Mouse (Mus musculus) cerebellum, postnatal 10 days (tissue): Measurements from ENCODE around the gene C1qtnf9.
A peak's percentile ranks its signal among the peaks of the same experiment; 100 is the strongest.

ENCODE experiments used
- DNase-seq, 2 experiments: peaks; one replicate each; pipeline ENCODE4 v3.0.0; 2021; ENCODE audit warnings: mixed read lengths in 2 of 2

C1qtnf9 gene

DNA sequence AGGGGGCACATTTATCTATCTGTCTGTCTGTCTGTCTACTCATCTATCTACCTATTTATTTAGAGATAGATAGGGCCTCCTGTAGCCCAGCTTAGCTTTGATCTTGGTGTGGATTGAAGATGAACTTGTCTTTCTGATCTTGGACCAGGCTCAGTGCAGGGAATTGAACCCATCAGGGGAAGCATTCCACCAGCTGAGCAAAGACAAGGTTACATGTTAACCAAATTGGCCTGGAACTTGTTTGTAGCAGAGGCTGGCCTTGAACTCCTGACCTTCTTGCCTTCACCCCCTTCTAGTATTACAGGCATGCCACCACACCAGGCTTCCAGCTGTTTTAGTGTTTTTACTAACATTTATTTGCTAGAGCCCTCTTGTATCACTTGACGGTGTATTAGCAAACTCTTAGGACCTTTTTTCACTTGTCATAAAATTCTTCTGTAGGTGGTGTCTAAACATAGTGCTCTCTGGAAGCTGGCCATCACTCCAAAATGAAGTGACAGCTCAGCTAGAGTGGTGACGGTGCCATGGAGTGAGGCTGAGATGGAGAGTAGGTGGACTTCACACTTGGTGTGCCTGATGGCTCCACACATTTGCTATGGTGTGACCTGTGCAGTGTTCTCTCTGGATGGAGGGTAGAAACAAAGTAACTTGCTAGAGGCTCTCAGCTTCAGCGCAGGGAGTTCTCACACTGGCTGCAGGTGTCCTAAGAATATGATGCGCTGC, 28.8 kb downstream of the C1qtnf9 start:
- DNase-seq, result no peak

GRCm38 (mm10) chr14:60797596-60797995, 29.7 kb downstream of the C1qtnf9 start:
- DNase-seq, result no peak

GRCm38 (mm10) chr14:60798721-60799120, 30.8 kb downstream of the C1qtnf9 start:
- DNase-seq, result no peak

DNA sequence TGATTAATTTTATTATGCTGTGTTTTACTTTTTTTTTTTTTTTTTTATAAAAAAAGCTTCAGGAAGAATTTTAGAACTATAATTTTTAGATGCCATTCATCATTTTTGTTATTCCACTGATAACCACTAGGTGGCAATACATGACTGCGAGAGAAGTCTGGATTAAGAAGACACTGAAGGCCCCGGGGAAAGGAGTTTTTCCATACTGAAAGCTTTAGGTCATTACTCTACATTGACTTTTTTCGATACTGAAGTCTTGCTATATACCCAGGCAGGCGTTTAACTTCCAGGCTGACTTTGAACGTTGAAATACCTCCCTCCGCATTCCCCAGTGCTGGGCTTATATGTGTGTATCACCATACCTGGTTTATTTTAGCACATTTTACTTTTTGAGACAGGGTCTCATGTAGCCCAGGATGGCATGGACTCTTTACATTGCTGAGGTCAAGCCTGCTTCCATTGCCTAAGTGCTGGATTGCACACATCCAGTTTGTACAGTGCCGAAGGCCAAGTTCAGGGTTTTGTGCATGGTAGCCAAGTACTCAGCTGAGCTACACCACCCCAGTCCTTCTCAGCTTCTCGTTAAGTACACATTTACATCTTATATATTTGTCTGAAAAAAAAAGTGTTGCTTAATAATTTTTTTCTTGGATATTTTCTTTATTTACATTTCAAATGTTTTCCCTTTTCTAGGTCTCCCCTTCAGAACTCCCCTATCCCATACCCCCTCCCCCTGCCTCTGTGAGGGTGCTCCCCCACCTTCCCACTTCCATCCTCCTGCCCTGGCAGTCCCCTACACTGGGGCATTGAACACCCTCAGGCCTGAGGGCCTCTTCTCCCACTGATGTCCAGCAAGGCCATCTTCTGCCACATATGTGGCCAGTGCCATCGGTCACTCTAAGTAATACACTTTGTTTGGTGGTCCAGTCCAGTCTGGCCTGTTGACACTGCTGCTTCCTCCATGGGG, 32.1 kb downstream of the C1qtnf9 start:
- peak; percentile 44 to 77 for DNase-seq

DNA sequence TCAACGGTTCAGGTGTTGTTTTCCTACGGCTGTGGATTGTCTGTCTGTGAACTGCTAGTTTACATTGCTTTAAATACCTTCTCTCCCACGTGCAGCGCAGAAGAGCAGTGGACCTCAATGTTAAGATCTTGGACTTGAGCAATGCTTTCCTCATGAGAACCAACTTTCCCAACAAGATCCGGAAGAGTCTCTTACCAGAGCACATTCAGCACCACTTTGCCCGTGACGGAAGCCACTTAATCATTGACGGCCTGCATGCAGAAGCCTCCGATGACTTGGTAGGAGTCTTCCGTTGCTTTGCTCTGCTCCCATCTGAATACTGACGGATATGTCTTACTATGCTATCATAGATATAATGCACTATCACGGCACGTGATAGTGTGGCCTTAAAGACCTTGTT, 34.1 kb downstream of the C1qtnf9 start:
- DNase-seq, result no peak

- DNase-seq, result no peak
These were observed 37.0 kb downstream of the C1qtnf9 start for GRCm38 (mm10) chr14:60804978-60805377.

DNA sequence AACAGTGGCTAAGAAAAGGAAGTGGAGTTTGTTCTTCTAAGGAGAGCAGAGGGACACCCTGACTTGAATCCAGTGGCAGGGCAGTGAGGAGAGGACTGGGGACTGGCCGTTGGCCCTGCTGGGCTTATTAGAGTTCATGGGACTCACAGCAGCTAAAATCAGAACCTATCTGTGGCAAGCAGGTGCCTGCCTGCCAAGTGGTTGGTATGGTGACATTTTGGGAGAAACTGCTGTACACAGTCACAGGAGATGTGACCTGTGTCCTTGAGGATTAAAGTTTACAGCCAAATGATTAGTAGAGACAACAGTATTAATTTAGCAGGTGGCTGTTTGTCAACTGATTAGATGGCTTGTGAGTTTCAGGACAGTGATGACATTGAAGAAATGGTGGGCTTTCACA, 37.9 kb downstream of the C1qtnf9 start:
- no peak for DNase-seq

GRCm38 (mm10) chr14:60806891-60807344, 39.0 kb downstream of the C1qtnf9 start:
- DNase-seq, result no peak

- no peak for DNase-seq
These were observed 41.9 kb downstream of the C1qtnf9 start for GRCm38 (mm10) chr14:60809881-60810280.

DNA sequence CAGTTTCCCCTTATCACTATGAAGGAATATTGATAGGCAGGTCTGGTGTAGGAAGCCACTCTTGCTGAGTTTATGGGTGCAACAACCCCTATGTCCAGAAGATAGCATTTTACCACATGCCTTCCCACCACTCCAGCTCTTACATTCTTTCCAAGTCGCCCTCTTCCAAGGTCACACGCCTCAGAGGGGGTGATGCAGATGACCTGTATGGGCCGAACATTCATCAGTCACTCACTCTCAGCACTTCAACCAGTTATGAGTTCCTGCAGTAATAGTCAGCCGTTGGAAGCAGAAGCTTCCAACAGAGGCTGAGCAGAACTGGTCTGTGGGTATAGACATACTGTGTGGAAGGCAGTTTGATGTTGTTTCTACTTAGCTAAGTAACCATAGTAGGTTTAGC, 43.6 kb downstream of the C1qtnf9 start:
- no peak for DNase-seq

DNA sequence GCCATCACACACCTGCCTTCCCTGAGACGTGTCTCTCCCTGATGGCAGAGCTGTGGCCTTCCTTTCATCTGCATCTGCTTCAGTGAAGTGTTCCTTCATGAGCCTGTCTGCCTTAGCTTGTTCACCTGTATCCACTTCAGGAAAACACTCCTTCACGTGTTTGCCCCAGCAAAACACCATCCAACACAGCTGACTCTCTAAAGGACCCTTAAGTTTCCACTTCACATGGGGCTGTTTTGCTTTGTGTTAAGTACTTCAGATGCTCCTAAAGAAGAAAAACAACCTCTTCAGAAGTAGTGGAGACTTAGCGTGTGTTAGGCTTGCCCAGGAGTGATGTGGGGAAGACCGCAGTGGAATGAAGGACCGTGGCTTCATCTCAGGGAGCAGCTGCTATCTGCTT, 47.2 kb downstream of the C1qtnf9 start:
- no peak for DNase-seq

- no peak for DNase-seq
These were observed 50.1 kb downstream of the C1qtnf9 start for GRCm38 (mm10) chr14:60818045-60818444.

DNA sequence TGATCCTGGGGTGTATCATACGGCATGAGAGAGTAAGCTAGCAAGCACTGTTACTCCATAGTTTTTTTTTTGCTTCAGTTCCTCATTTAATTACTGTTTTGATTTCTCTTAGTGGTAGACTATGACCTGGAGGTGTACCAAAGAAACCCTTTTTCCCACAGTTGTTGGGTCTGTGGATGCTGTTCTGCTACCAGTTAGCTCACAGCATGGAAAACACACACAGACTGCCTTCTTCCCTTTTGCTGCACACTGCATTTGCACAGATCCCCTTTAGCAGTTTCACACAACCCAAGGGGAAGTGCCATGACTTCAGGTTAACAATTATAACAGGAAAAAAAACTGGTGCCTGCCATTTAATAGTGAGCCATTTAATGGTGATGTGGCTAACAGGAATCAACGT, 62.2 kb downstream of the C1qtnf9 start:
- DNase-seq, result no peak
